Mouse (Mus musculus): ENCODE measurements around the gene Gm21778. TPM values are rescaled to one million over a fixed set of nuclear protein-coding genes. Genes with fewer than 3 reads are reported as not detected.
"Not testable (repeated sequence)": the region's sequence is repeated elsewhere in the genome, so short reads cannot be mapped to it uniquely, and the experiment has no call there.

Gm21778 gene
- not detected for total RNA-seq (2021)
- long read RNA-seq, experiment 1 = 0 reads
- long read RNA-seq, experiment 2 = 0 reads

DNA sequence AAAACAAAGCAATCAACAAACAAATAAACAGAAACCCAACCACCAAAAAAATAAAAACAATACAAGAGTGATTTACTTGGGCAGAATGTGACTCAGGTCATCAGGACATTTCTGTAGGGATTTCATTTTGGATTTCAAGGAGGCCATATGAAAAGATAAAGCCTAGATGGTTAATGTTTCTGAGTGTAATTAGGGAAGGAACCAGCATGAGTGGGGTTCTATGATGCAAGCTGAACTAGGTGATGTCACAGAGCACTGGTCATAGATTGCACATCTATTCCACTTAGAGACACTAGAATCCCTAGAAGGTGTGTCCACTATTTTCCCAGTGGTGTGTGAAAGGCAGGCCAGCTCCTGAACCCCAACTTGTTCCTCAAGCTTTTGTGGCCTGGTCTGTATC is at the start of gene Gm21778:
Gene Gm21778 (plus strand): TSS at position 301 of the 400 bp plus-strand sequence.
- intact Hi-C loops (cut with DNase I) = not testable (repeated sequence)

More for the DNA sequence above, at the start of gene Gm21778:
- DNase-seq (ENCODE audit: low spot score in 2 of 2) = not testable (repeated sequence)

Other genes with a start within 250 kb of the Gm21778 start
- not detected for gene Gm20914, start 216.5 kb upstream of the Gm21778 start, total RNA-seq (2021)
- gene Gm28171, start 149.1 kb upstream of the Gm21778 start, total RNA-seq (2021) = not detected